8 mouse cellular contexts compared by ENCODE assay signal in the genomic region with DNA sequence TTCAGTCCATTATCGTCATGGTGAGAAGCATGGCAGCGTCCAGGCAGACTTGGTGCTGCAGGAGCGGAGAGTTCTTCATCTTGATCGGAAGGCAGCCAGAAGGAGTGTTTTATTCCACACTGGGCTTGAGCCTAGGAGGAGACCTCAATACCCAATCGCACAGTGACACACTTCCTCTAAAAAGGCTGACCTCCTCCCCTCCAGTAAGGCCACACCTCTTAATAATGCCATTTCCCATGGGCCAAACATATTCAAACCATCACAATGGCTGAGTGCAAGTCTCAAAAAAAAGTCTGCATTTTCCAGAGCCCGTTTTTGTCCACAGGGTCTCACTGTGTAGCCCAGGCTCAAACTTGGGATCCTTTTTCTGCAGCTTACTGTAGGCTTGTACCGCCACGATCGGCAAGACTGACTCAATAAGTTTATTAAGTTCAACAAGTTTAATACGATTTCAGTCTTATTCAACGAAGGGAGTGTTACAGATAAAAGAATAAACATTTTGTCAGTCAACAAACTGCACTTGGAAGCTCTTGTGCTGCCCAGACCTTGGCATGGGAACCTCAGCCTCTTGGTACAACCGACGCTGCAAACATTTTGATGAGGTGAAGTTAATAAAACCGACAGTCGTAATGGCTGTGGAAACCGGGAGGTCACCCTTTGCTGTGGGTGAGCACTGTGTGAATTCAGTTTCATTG. TPM values are rescaled to one million over a fixed set of nuclear protein-coding genes. Genes with fewer than 3 reads are reported as not detected.
"Had no signal": no experiment of that assay in that cellular context is flagged by ENCODE, and none has a peak within 500 bp of the region (broad histone marks: within the 10 kb centered on the region; RNA-seq: fewer than 3 reads in every experiment).

No protein-coding gene starts in this region.

- H3K9ac ChIP-seq: lung, embryonic 15.5 days; midbrain, embryonic 12.5 days; midbrain, embryonic 15.5 days; neural tube, embryonic 12.5 days; stomach, embryonic 15.5 days had no signal

- H3K4me1 ChIP-seq: lung, embryonic 15.5 days; midbrain, embryonic 12.5 days; midbrain, embryonic 15.5 days; neural tube, embryonic 12.5 days; stomach, embryonic 15.5 days had no signal

- H3K27me3 ChIP-seq: lung, embryonic 15.5 days; neural tube, embryonic 12.5 days; stomach, embryonic 15.5 days had no signal

- H3K27ac ChIP-seq: lung, embryonic 15.5 days; midbrain, embryonic 12.5 days; midbrain, embryonic 15.5 days; neural tube, embryonic 12.5 days; stomach, embryonic 15.5 days; stomach, postnatal 0 days had no signal

- H3K36me3 ChIP-seq: lung, embryonic 15.5 days; midbrain, embryonic 12.5 days; midbrain, embryonic 15.5 days; neural tube, embryonic 12.5 days; stomach, embryonic 15.5 days had no signal

- H3K4me3 ChIP-seq: lung, embryonic 15.5 days; megakaryocyte, embryonic 14.5 days; midbrain, embryonic 12.5 days; midbrain, embryonic 15.5 days; neural tube, embryonic 12.5 days; stomach, embryonic 15.5 days had no signal

- H3K9me3 ChIP-seq: lung, embryonic 15.5 days; megakaryocyte, embryonic 14.5 days; midbrain, embryonic 12.5 days; midbrain, embryonic 15.5 days; neural tube, embryonic 12.5 days; stomach, embryonic 15.5 days had no signal

RNA-seq across cellular contexts. Expression of a gene that starts 29.4 kb away (rescaled TPM):
- total RNA-seq: neutrophil, adult 5-6 weeks had no signal
